Mouse (Mus musculus) thymus, postnatal 0 days (tissue): Measurements from ENCODE around the gene Gcnt1. TPM values are rescaled to one million over a fixed set of nuclear protein-coding genes. Genes with fewer than 3 reads are reported as not detected.

Experiments used
- DNase-seq: peaks from one replicate; pipeline ENCODE4 v3.0.0-alpha.2; 2015; ENCODE audit warnings: low spot score
- polyA plus RNA-seq: library from polyadenylated mRNA; unstranded; fragments of >200 nt; fragmentation: Nextera tagmentation; extraction: Ambion mirVana; gene quantifications from 2 replicates; pipeline ENCODE4 v1.2.1, GENCODE M21; 2015

Gcnt1 gene
- polyA plus RNA-seq, 1 experiment from 2014 or later = 1.7 TPM

- no peak for DNase-seq
These were observed 4.1 kb downstream of the Gcnt1 start for GRCm38 (mm10) chr19:17368557-17368956.

- DNase-seq = no peak
These were observed 6.1 kb downstream of the Gcnt1 start for GRCm38 (mm10) chr19:17366364-17367090.

DNA sequence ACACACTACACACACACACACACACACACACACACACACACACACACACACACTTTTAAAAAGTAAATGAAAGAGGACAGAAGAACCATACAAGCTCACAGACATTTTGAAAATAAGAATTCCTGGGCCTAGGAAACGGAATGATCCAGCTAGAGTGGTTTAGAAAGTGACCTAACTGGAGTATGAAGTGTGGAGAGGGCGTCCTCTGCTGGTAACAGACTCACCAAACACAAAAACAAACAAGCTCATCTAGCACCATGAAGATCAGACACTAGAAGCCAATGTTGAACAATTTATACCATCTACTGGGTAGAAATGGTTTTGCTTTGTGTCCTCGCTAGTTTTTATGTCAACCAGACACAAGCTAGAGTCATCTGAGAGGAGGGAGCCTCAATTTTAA is 7.9 kb downstream of the Gcnt1 start:
- DNase-seq = no peak

- DNase-seq = no peak
These were observed 11.5 kb downstream of the Gcnt1 start for GRCm38 (mm10) chr19:17361181-17361580.

- DNase-seq = peak; percentile 44
These were observed 13.2 kb downstream of the Gcnt1 start for GRCm38 (mm10) chr19:17359315-17359890.

DNA sequence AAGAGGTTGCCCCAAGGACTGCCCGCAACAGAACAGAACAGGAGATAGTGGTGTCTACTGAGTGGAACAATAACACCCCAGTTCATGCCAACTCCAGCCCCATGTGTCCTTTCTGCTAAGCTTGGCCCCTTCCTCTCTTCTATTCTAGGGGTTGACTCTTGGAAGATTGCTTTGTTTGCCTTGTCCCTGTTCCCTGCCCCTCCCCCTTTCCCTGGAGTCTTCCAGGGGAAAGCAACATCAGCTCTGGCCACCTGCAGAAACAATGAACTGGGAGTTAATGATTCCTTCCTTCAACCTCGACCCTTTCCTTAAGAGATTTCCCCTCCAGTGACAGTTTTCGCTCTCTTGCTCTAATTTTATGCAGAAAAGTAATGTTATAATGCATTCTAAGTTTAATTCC is 15.3 kb downstream of the Gcnt1 start:
- no peak for DNase-seq

GRCm38 (mm10) chr19:17356932-17357331 is 15.7 kb downstream of the Gcnt1 start:
- no peak for DNase-seq

DNA sequence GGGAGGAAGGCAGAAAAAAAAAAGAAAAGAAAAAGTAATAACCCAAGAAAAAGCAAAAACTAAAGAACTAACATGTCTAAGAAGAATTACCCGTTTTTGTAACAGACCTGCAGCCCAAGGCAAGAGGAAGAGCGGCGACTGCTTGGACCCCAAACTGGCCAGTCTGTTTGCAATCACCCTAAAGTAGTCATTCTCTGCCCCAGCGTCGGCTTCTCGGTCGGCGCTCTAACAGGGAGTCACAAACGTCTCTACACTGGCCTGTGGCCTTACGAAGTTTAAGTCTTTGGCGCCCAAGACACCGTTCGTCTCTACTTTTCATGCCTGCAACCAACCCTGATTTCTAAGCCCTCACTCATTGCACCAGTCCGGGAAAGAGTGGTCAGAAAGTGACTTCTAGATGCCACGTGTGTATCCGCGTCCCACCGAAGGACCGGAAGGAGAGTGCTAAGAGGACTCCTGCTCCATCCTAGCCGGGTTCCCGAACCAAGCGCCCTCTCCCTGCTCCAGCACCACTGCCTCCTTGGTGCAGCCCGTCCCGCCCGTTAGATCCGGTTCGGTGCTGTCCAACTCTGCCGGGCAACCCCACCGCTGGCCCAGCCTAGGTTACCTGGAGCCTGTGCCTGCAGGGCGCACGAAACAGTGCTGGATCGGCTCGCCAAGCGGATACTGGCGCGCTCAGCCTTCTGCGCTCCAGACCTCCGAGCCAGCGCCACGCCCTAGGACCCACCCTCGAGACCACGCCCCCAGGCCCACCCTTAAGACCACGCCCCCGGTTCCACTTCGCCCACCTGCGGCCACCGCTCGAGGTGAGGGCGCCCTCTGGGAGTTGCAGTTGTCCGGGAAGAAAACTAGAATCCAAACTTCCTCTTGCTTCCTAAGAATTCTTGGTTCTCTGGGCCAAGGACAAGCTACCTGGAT is 16.4 kb downstream of the Gcnt1 start:
- DNase-seq = peak; percentile 65

DNA sequence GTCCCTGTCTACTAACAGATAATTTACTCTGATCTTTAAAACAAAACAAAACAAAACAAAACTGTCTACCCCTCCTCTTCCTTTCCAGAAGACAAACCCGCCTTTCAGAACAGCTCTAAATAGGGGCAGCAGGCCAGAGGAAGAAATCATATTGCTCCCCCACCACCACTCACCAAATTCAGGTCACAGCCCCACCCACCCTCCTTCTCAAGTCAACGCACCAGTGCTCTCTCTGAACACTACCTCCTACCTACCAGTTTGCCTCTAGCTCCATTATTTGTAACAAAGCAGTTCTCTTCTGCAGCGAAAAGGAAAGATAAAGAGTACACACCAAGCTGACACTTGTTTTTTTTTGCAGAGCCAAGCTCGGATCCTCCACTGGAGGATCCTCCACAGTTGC is 17.3 kb downstream of the Gcnt1 start:
- DNase-seq = no peak

DNA sequence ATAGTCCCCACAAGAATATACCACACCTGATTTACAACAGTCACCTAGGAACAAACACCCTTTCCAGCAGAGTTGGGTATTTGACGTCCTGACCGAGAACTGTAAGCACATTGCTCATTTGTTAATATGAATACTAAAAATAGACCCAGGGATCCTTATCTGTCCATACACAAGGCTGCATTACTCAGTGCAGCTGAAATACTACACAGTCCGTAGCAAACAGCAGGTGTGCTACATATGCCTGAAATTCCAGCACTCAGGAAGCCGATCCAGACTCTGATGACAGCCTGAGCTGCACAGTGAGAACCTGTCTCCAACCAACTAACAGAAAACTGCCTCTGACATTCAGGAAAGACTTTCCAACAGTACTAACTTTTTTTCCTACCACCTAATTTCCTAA is 17.8 kb downstream of the Gcnt1 start:
- no peak for DNase-seq

- DNase-seq = no peak
These were observed 18.3 kb downstream of the Gcnt1 start for GRCm38 (mm10) chr19:17354362-17354761.

GRCm38 (mm10) chr19:17353727-17354126 is 18.9 kb downstream of the Gcnt1 start:
- DNase-seq = no peak

- no peak for DNase-seq
These were observed 24.8 kb downstream of the Gcnt1 start for GRCm38 (mm10) chr19:17347852-17348251.

DNA sequence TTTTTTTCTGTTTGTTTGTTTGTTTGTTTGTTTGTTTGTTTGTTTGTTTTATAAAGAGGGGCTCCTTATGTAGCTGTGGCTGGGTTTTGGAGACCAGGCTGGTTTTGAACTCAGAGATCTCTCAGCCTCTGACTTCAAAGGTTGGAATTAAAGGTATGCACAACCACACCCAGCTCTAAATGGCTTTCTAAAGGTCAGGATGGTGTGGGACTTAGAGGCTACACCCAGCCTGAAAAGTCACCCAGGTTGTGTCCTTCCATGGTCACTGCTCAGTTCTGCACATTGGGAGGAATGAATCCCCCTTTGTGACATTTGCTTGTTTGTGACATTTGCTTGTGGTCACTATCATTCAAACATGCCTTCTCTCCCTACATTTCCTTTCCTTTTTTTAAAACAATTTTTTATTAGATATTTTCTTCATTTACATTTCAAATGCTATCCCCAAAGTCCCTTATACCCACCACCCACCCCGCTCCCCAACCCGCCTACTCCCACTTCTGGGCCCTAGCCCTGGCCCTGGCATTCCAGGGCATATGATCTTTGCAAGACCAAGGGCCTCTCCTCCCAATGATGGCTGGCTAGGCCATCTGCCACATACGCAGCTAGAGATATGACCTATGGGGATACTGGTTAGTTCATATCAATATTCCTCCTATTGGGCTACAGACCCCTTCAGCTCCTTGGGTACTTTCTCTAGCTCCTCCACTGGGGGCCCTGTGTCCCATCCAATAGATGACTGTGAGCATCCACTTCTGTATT is 25.7 kb downstream of the Gcnt1 start:
- DNase-seq = no peak

DNA sequence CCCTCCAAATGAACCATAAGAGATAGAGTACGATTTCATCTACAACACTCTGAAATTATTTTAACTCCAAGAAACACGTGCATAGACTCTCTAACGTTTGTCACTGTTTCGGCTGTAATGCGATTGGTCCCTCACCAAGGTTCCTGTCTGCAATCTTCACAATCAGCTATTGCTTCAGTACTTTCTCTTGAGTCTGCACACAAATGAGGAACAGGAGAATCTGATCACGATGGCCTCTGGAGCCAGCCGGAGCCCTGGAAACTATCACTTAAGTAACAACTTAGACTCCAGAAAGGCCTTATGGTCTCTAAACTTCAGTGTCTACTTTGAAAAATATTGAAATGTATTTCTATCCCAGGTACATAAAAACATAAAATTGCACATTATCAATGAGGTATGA is 27.8 kb downstream of the Gcnt1 start:
- DNase-seq = no peak

GRCm38 (mm10) chr19:17339563-17339962 is 33.1 kb downstream of the Gcnt1 start:
- no peak for DNase-seq

- DNase-seq = no peak
These were observed 35.5 kb downstream of the Gcnt1 start for GRCm38 (mm10) chr19:17337057-17337679.

DNA sequence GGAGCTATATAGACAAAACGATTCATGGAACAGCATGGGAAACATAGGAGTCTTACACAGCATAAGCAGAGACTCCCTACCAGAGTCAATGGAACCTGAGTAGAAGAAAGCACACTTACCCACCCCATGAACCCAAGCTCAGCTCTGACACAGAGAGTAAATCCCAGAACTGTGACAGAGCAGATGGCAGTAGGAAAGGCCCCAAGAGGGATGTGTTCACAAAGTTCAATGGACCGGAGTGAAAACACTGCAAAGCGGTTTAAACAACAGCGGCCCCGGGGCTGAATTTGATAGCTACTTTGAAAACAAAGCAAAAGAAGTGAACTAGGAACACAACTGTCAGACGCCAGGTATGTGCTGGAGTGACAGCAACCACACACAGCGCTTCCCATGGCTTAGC is 36.0 kb downstream of the Gcnt1 start:
- no peak for DNase-seq

- no peak for DNase-seq
These were observed 37.9 kb downstream of the Gcnt1 start for GRCm38 (mm10) chr19:17334644-17335333.

GRCm38 (mm10) chr19:17333043-17333442 is 39.6 kb downstream of the Gcnt1 start:
- DNase-seq = no peak
